Mouse (Mus musculus): ENCODE results near the gene Phyhd1. TPM values are rescaled to one million over a fixed set of nuclear protein-coding genes. Genes with fewer than 3 reads are reported as not detected.

Phyhd1 gene
- total and polyA plus RNA-seq, 2 experiments from 2014 or later = 3.9 to 7.2 TPM

DNA sequence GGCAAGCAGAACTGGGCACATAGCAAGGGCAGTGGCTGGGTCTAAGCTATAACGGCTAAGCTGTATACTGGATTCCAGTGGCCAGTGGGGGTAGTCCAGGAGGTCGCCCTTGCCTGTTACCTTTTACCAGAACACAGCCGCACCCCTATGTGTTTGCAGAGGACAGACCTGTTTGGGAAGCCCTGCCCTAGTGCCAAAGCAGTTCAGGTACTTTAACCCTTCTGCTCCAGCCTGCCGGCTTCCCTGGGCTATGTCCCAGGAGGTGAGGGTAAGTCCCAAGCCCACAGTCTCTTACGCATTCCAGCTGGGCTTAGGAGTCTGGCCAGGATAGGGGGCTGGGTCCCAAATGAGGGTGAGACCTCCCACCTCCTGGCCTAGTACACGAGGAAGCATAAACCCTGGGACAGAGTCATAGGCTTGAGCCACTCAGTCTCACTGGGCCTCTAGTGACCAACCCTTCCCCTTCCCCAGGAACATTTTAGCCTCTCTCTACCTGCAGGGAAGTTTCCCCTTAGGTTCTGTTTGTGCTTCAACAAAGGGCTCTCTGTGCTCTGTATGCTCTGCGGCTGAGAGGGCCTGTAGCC is 21.3 kb upstream of the Phyhd1 start:
- Histone ChIP-seq H3K4me3 (ENCODE audit: low read depth, low read length) (no peak overlapping the region), H3K4me2 (ENCODE audit: low read depth, low read length, poor library complexity, severe bottlenecking) (no peak overlapping the region), H3K27me3 (ENCODE audit: insufficient read depth, low read length) (no peaks in the 10 kb centered on the region), H3K36me3 (ENCODE audit: insufficient read depth, low read length) (peaks cover 38% of the 10 kb centered on the region), H3K4me1 (ENCODE audit: insufficient read depth, low read length) (no peaks in the 10 kb centered on the region), H3K9me3 (ENCODE audit: low read length) (no peaks in the 10 kb centered on the region), H3K27ac (ENCODE audit: low read depth, low read length) (no peak overlapping the region), H3K9ac (replicated peaks; ENCODE audit: low read length, poor library complexity, severe bottlenecking) (no peak overlapping the region)
- TF ChIP-seq CTCF (IDR thresholded peaks at IDR 0.05) = no peak
- DNase-seq (ENCODE audit: low spot score) (no peak), ATAC-seq (ENCODE audit: low FRiP score) (no peak)
- WGBS = 77% methylated on average over 7 of the region's 7 CpGs

DNA sequence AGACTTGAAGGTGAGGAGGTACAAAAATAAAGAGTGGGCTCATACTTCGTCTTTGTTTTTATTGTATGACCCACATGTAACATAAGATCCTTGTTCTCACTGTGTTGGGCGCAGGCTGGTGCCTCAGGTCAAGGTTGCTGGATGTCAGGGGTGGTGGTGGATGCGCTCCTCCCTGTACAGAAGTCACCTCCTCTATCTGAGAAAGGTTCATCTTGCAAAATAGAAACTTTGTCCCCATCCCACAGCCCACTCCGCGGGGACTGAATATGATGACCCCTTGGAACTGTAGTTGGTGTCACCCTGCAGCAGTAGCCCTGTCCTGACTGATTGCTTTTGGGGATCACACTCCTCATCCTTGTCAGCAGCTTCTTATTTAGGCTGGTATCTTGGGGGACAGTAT is 19.0 kb upstream of the Phyhd1 start:
- no peak for TF ChIP-seq CTCF (IDR thresholded peaks at IDR 0.05)
- H3K4me1 ChIP-seq (ENCODE audit: insufficient read depth, low read length) = no peaks in the 10 kb centered on the region
- no peak overlapping the region for H3K9ac ChIP-seq (replicated peaks; ENCODE audit: low read length, poor library complexity, severe bottlenecking)
- H3K4me3 ChIP-seq (ENCODE audit: low read depth, low read length) = no peak overlapping the region
- DNase-seq (ENCODE audit: low spot score) = no peak
- 95% methylated on average over 5 of the region's 5 CpGs for WGBS
- H3K27me3 ChIP-seq (ENCODE audit: insufficient read depth, low read length) = no peaks in the 10 kb centered on the region
- peaks cover 40% of the 10 kb centered on the region for H3K36me3 ChIP-seq (ENCODE audit: insufficient read depth, low read length)
- H3K9me3 ChIP-seq (ENCODE audit: low read length) = no peaks in the 10 kb centered on the region
- H3K4me2 ChIP-seq (ENCODE audit: low read depth, low read length, poor library complexity, severe bottlenecking) = no peak overlapping the region
- ATAC-seq (ENCODE audit: low FRiP score) = no peak
- H3K27ac ChIP-seq (ENCODE audit: low read depth, low read length) = no peak overlapping the region

- no peak for ATAC-seq (ENCODE audit: low FRiP score)
- no peak overlapping the region for H3K4me3 ChIP-seq (ENCODE audit: low read depth, low read length)
- TF ChIP-seq CTCF (IDR thresholded peaks at IDR 0.05) = no peak
- H3K36me3 ChIP-seq (ENCODE audit: insufficient read depth, low read length) = peaks cover 43% of the 10 kb centered on the region
- no peak overlapping the region for H3K4me2 ChIP-seq (ENCODE audit: low read depth, low read length, poor library complexity, severe bottlenecking)
- no peak overlapping the region for H3K27ac ChIP-seq (ENCODE audit: low read depth, low read length)
- no peak for DNase-seq (ENCODE audit: low spot score)
- no peaks in the 10 kb centered on the region for H3K9me3 ChIP-seq (ENCODE audit: low read length)
- no peaks in the 10 kb centered on the region for H3K4me1 ChIP-seq (ENCODE audit: insufficient read depth, low read length)
- 59% methylated on average over 4 of the region's 4 CpGs for WGBS
- H3K9ac ChIP-seq (replicated peaks; ENCODE audit: low read length, poor library complexity, severe bottlenecking) = no peak overlapping the region
- H3K27me3 ChIP-seq (ENCODE audit: insufficient read depth, low read length) = no peaks in the 10 kb centered on the region
Observed at GRCm38 (mm10) chr2:30247681-30248080, 18.3 kb upstream of the Phyhd1 start.

GRCm38 (mm10) chr2:30249182-30249581 is 16.8 kb upstream of the Phyhd1 start:
- no peaks in the 10 kb centered on the region for H3K4me1 ChIP-seq (ENCODE audit: insufficient read depth, low read length)
- H3K4me3 ChIP-seq (ENCODE audit: low read depth, low read length) = no peak overlapping the region
- TF ChIP-seq CTCF (IDR thresholded peaks at IDR 0.05) = no peak
- no peak overlapping the region for H3K9ac ChIP-seq (replicated peaks; ENCODE audit: low read length, poor library complexity, severe bottlenecking)
- H3K9me3 ChIP-seq (ENCODE audit: low read length) = no peaks in the 10 kb centered on the region
- H3K4me2 ChIP-seq (ENCODE audit: low read depth, low read length, poor library complexity, severe bottlenecking) = no peak overlapping the region
- no peak overlapping the region for H3K27ac ChIP-seq (ENCODE audit: low read depth, low read length)
- WGBS = 92% methylated on average over 3 of the region's 3 CpGs
- H3K27me3 ChIP-seq (ENCODE audit: insufficient read depth, low read length) = no peaks in the 10 kb centered on the region
- DNase-seq (ENCODE audit: low spot score) = no peak
- peaks cover 37% of the 10 kb centered on the region for H3K36me3 ChIP-seq (ENCODE audit: insufficient read depth, low read length)
- ATAC-seq (ENCODE audit: low FRiP score) = no peak

DNA sequence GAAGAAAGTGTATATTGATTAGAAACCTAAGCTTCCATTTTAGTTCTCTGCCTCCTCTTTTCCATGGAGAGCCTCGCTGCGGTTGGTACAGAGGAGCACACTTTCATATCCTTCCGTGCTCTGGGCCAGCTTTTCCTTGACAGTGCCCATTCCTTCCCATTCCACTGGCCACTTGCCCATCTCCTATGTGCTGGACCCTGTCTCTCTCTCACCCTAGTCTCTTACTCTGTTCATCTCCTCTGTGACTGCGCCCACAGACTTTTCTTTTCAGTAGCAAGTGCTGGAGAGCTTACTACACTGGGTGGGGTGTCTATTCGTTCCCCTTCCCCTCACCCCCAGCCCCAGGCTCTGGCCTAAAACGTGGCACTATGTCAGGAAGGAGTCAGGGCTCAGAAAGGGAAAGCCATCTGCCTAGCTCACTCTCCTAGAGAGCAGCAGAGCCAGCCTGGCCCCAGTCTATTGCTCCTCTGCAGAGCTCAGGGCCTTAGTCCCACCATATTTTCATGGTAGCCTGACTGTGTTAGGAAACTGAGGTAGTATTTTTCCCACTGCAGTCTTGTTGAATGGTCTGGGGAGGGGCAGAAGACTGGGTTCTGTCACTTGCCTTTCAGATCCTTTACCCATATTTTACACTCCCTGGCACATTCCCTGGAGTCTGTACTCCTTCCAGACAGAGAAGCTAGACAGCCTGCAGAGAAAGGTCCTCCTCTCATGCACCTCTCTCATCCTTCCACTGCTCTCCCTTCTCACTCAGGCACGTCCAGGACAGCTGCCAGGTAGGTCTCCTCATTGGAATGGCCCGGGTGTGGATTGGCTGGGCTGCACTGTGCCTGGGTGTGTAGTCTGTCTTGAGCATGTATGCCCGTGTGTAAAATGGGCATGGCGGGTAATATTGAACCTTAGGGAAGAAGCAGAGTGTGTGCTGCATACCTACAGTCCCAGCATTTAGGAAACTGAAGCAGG is 15.6 kb upstream of the Phyhd1 start:
- no peak overlapping the region for H3K9ac ChIP-seq (replicated peaks; ENCODE audit: low read length, poor library complexity, severe bottlenecking)
- H3K27ac ChIP-seq (ENCODE audit: low read depth, low read length) = no peak overlapping the region; the same call in 1 of the 2 replicates
- no peak for TF ChIP-seq CTCF (IDR thresholded peaks at IDR 0.05)
- WGBS = 88% methylated on average over 10 of the region's 10 CpGs
- ATAC-seq (ENCODE audit: low FRiP score) = no peak
- no peak overlapping the region for H3K4me2 ChIP-seq (ENCODE audit: low read depth, low read length, poor library complexity, severe bottlenecking)
- H3K36me3 ChIP-seq (ENCODE audit: insufficient read depth, low read length) = peaks cover 43% of the 10 kb centered on the region
- no peaks in the 10 kb centered on the region for H3K4me1 ChIP-seq (ENCODE audit: insufficient read depth, low read length)
- no peak for DNase-seq (ENCODE audit: low spot score)
- H3K9me3 ChIP-seq (ENCODE audit: low read length) = no peaks in the 10 kb centered on the region
- no peaks in the 10 kb centered on the region for H3K27me3 ChIP-seq (ENCODE audit: insufficient read depth, low read length)
- H3K4me3 ChIP-seq (ENCODE audit: low read depth, low read length) = no peak overlapping the region
